Mouse (Mus musculus) gastrocnemius, postnatal 25 days (tissue): ENCODE data around the gene Ppy. TPM values are rescaled to one million over a fixed set of nuclear protein-coding genes. Genes with fewer than 3 reads are reported as not detected.

Experiments used
- total RNA-seq, 2 experiments: library from RNA; stranded (reverse); gene quantifications; 1 replicate in 1 of 2; 2 replicates in 1 of 2; pipeline ENCODE4 v1.2.3; 2021

Ppy gene
- total RNA-seq, 2 experiments from 2014 or later, result not detected

Other genes with a start within 250 kb of the Ppy start
- 1 to 10 TPM; 3.5 to 6.1 TPM for gene Meox1, start 206.9 kb downstream of the Ppy start, total RNA-seq
- gene Sost, start 134.3 kb downstream of the Ppy start, total RNA-seq, result not detected
- gene Cfap97d1, start 117.0 kb downstream of the Ppy start, total RNA-seq, result not detected
- 100 to 1,000 TPM; 134 to 137 TPM for gene Dusp3, start 114.3 kb downstream of the Ppy start, total RNA-seq
- gene Mpp3, start 72.9 kb downstream of the Ppy start, total RNA-seq, result 10 to 100 TPM; 17.6 to 29.5 TPM
- 10 to 100 TPM; 13.1 to 16.5 TPM for gene Cd300lg, start 59.8 kb downstream of the Ppy start, total RNA-seq
- gene Mpp2, start 12.8 kb downstream of the Ppy start, total RNA-seq, result 1 to 10 TPM; 1.2 to 2.1 TPM
- gene Pyy, start 6.5 kb upstream of the Ppy start, total RNA-seq, result not detected
- gene Nags, start 44.2 kb upstream of the Ppy start, total RNA-seq, result not detected
- gene Tmem101, start 55.1 kb upstream of the Ppy start, total RNA-seq, result 10 to 100 TPM in 1 of 2 experiments, 1 to 10 TPM in 1; 9.8 to 12.6 TPM
- gene Lsm12, start 84.0 kb upstream of the Ppy start, total RNA-seq, result 10 to 100 TPM; 79.7 to 84.2 TPM
- gene G6pc3, start 88.3 kb upstream of the Ppy start, total RNA-seq, result 10 to 100 TPM; 37.8 to 44.5 TPM
- 10 to 100 TPM; 61.8 to 63.6 TPM for gene Hdac5, start 128.8 kb upstream of the Ppy start, total RNA-seq
- not detected for gene BC030867, start 147.6 kb upstream of the Ppy start, total RNA-seq
- gene Asb16, start 167.4 kb upstream of the Ppy start, total RNA-seq, result 10 to 100 TPM; 70.0 to 71.3 TPM
- 10 to 100 TPM; 11.5 to 14.6 TPM for gene Tmub2, start 183.6 kb upstream of the Ppy start, total RNA-seq
- gene Atxn7l3, start 195.3 kb upstream of the Ppy start, total RNA-seq, result 10 to 100 TPM; 12.4 to 13.1 TPM
- gene Ubtf, start 218.4 kb upstream of the Ppy start, total RNA-seq, result 10 to 100 TPM; 36.6 to 37.8 TPM